Mouse (Mus musculus): ENCODE data around the gene Rab1a. TPM values are rescaled to one million over a fixed set of nuclear protein-coding genes. Genes with fewer than 3 reads are reported as not detected.
A peak's percentile ranks its signal among the peaks of the same experiment; 100 is the strongest.

Gene Rab1a
- total RNA-seq, 1 experiment from 2014 or later, result 153 TPM

DNA sequence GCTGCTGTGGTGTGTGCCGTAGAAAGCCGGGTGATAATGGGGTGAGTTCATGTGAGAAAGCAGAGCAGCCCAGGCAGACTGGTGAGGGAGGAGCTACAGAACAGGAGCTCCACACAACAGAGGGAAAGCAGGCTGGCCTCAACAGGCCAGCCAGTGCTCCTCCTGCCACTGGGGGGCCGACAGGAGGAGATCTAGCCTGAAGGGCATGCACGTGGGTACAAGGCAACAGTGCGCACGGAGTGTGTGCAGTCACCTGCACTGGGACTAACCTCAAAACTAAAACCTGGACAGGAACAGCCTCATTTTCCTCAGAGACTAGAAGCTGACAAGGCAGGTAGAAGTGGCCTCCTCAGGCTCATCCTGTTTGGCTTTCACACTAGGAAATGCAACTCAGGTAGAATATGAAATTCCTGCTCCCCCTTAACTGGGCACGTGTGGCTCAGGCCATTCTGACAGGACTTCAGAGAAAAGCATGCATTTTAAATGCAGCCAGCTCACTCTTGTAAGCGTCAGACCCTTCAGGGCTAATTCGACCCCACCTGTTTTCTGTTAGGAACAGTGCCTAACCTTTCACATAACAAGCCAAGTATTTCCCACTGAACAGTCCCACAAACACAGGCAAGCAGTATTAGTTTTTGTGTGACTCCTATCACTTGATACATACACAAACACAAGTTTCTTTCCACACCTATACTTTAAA lies 42.1 kb downstream of the Rab1a start:
- no peak for ATAC-seq (replicated peaks; ENCODE audit: insufficient number of reproducible peaks, low FRiP score, low TSS enrichment, poor library complexity, severe bottlenecking)

- ATAC-seq (replicated peaks; ENCODE audit: insufficient number of reproducible peaks, low FRiP score, low TSS enrichment, poor library complexity, severe bottlenecking), result no peak
Measured at GRCm38 (mm10) chr11:20244336-20245290, 43.4 kb downstream of the Rab1a start.

DNA sequence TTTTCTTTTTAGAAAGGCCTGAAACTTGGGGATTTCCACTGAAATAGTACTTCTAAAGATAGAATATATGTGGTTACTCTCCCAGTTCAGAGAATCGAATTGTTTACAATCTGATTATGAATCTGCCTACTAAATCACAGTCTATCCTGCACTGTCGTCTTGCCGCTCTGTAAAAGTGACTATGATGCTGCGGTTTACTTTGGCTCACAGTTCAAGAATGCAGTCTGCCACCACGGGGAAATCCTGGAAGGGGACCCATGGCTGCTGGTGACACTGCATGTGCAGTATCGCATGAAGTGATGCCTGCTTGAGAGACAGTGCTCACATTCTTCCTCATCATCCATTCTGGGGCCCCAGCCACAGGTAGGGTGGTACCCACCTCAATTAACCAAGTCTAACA lies 44.1 kb downstream of the Rab1a start:
- ATAC-seq (replicated peaks; ENCODE audit: insufficient number of reproducible peaks, low FRiP score, low TSS enrichment, poor library complexity, severe bottlenecking), result no peak

DNA sequence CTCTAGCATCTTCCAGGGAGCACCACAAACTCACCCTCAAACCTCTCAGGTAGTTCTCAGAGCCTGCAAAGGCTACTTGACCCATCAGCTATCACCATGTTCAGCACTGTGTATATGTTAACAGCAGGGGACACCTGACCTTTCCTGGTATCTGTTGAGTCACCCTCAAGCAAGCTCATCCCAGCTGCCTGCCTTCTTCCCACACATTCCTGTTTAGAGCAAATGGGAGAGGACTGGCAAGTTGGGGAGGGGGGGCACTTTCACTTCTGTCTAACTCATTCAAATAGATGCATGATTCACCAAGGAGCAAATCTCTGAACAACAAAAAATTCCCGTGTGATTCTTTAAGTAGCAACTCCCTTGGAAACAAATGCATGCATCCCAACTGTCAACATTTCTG lies 45.4 kb downstream of the Rab1a start:
- no peak for ATAC-seq (replicated peaks; ENCODE audit: insufficient number of reproducible peaks, low FRiP score, low TSS enrichment, poor library complexity, severe bottlenecking)

GRCm38 (mm10) chr11:20247146-20247855 lies 46.1 kb downstream of the Rab1a start:
- no peak for ATAC-seq (replicated peaks; ENCODE audit: insufficient number of reproducible peaks, low FRiP score, low TSS enrichment, poor library complexity, severe bottlenecking)

DNA sequence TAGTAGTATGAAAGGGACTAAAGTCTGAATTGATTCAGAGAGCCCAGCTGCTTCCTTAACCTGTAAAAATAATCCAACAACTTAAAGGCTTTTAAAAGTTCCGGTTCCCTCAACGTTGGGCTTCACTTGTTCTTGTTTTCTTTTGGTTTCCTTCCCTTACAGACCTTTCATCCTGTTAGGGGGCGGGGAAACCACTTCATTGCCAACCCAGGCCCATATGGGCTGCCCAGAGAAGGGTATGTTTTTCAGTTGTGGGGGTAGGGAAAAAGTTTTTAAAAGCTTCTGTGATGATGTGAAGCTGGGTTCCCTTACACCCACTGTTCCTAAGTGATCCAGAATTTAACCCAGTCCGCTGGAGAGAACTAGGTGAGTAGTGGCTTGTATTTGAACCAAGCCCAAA lies 47.0 kb downstream of the Rab1a start:
- ATAC-seq (replicated peaks; ENCODE audit: insufficient number of reproducible peaks, low FRiP score, low TSS enrichment, poor library complexity, severe bottlenecking), result no peak

GRCm38 (mm10) chr11:20248840-20249239 lies 47.6 kb downstream of the Rab1a start:
- ATAC-seq (replicated peaks; ENCODE audit: insufficient number of reproducible peaks, low FRiP score, low TSS enrichment, poor library complexity, severe bottlenecking), result no peak

DNA sequence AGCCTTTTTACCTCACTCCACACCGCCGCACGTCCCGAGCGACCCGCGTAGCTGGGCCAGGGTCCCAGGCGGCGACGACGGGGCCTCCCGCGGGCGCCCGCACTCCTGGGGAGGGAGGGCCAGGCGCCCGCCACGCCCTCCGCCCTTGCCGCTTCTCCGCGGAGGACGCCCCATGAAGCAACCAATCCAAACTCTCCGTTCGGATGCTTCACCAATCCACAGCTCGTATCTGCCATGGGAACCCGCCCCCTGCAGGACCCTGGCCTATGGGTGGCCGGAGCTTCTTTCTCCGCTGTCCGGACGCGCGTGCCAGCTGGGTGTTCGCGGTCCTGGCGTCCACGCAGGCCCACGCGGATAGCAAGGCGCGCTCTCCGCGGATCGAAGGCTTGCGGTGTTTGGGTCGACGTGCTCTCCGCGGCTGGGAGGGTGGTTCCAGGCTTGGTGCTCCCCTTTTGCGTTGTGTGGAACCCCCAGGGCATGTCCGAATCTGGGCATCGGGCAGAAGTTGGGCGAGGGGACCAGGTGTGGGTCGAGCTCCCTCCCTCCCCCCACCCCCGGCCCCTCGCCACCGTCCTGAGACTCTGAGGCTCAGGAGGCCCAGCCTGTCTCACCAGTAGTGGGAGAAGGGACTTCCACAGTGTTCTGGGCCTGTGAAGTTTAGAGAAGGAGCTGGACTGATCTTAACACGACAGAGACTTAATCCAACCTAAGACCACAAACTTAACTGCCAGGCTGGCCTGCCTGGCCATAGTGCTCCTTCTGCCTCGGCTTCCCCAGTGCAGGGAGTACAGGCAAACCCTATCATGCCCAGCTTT lies 48.3 kb downstream of the Rab1a start, which contains the start of gene Cep68:
Cep68 (minus strand) TSS at position 134 of the 815 bp plus-strand sequence.
- peak; percentile 98 for ATAC-seq (replicated peaks; ENCODE audit: insufficient number of reproducible peaks, low FRiP score, low TSS enrichment, poor library complexity, severe bottlenecking)

GRCm38 (mm10) chr11:20250476-20251178 lies 49.4 kb downstream of the Rab1a start:
- ATAC-seq (replicated peaks; ENCODE audit: insufficient number of reproducible peaks, low FRiP score, low TSS enrichment, poor library complexity, severe bottlenecking), result no peak

DNA sequence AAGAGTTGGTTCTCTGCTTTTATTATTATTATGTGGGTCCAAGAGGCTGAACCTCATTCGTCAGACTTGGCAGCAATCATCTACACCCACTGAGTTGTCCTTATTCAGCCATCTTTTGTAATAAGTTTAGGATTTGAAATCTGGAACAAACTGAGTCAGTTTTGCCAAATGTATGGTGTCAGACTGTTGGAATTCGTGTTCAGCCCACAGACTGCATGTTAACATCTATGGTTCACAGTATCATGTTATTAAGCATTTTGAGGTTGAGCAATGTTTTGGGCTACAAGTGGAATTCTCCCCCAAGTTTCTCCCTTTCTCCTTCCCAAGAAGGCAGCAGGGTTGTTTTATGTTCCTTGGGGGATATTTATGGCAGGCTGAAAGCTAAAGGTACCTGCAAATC lies 51.9 kb downstream of the Rab1a start:
- no peak for ATAC-seq (replicated peaks; ENCODE audit: insufficient number of reproducible peaks, low FRiP score, low TSS enrichment, poor library complexity, severe bottlenecking)

GRCm38 (mm10) chr11:20254791-20255190 lies 53.6 kb downstream of the Rab1a start:
- ATAC-seq (replicated peaks; ENCODE audit: insufficient number of reproducible peaks, low FRiP score, low TSS enrichment, poor library complexity, severe bottlenecking), result no peak

DNA sequence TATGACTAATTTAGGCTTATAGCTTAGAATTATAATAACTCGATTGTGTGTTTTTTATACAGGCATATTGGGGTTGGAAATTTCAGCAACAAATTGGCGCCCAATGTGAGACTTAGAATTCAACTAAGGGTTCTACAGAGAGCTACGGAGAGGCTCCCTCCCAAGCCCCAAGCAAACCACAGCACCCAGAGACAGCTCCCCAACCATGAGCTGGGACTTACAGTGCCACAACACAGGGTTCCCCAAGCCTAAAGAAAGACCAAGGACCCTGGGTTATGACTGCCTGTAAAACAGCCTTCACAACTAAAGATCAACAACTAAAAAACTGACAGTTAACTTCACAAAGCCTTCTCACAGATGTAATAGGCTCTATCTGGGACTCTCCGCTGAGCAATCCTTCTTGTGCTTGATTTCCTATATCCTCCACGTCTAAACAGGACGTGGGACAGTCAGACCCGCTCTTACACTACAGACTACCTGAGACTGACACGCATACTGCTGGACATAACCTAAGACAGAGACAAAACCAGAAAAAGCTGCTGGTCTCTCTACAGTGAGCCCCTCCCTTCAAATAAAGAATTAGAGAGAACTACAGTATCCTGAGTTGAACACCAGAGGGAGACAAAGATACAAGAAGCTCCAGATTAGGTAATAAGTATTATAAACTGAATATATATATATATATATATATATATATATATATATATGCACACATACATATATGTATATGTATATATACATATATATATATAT lies 61.6 kb downstream of the Rab1a start:
- ATAC-seq (replicated peaks; ENCODE audit: insufficient number of reproducible peaks, low FRiP score, low TSS enrichment, poor library complexity, severe bottlenecking), result 0 out of 2 replicates have a peak, but pooled peaks have one; percentile 56

GRCm38 (mm10) chr11:20269885-20270284 lies 68.7 kb downstream of the Rab1a start:
- ATAC-seq (replicated peaks; ENCODE audit: insufficient number of reproducible peaks, low FRiP score, low TSS enrichment, poor library complexity, severe bottlenecking), result no peak

- no peak for ATAC-seq (replicated peaks; ENCODE audit: insufficient number of reproducible peaks, low FRiP score, low TSS enrichment, poor library complexity, severe bottlenecking)
Measured at GRCm38 (mm10) chr11:20275974-20276373, 74.7 kb downstream of the Rab1a start.
